Mouse (Mus musculus) E14TG2a.4 (cell line): ENCODE data around the gene Entpd6.

ENCODE experiments used
- H3K27me3 ChIP-seq: 2 replicates; pipeline ENCODE4 v1.6.1; 2014; ENCODE audit warnings: low read length, control low read depth; ENCODE audit not compliant: insufficient read depth
- H3K36me3 ChIP-seq: 2 replicates; pipeline ENCODE4 v1.6.1; 2014; ENCODE audit warnings: low read length, control low read depth; ENCODE audit not compliant: insufficient read depth
- H3K4me1 ChIP-seq: replicated peaks from 2 replicates; pipeline ENCODE4 v1.6.1; 2014; ENCODE audit warnings: low read depth, low read length, control low read depth
- H3K4me3 ChIP-seq: replicated peaks from 2 replicates; pipeline ENCODE4 v1.5.1; 2014; ENCODE audit warnings: mild to moderate bottlenecking, low read length
- H3K9me3 ChIP-seq: 2 replicates; pipeline ENCODE4 v1.6.1; 2014; ENCODE audit warnings: low read length, control low read depth
- CTCF ChIP-seq: conservative IDR thresholded peaks from 2 replicates; pipeline ENCODE4 v1.5.1; 2014; ENCODE audit warnings: low read length
- NANOG ChIP-seq: IDR thresholded peaks from 2 replicates; pipeline ENCODE4 v1.6.1; 2014; ENCODE audit warnings: borderline replicate concordance, low read length, mixed read lengths
- POU5F1 ChIP-seq: IDR thresholded peaks from 2 replicates; pipeline ENCODE4 v1.6.1; 2014; ENCODE audit warnings: low read length, borderline replicate concordance

Gene Entpd6

DNA sequence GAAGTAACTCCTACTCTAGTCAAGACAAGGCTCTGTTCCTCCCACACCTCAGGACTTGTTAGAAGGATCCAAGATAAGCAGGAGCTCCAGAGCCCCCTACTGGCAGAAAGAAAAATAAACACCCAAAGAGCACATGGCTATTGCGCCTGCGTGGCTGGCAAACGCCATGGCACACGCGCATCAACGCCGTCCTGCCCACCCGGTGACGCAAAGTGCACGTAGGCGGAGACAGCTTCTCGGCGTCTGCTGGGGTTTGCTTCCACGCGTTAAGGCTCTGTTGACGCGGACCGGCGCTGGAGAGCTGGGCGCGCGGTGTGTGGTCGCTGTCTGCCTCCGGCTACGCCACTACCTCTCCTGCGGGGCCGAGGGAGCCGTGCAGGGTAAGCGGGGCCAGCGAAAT, at the start of gene Entpd6:
TSS of gene Entpd6 (plus strand) at position 189 of the 400 bp plus-strand sequence.
- H3K4me1 ChIP-seq: peaks cover 26% of the 10 kb centered on the region
- TF ChIP-seq POU5F1 (no peak), CTCF (peak; percentile 69)
- peak within 1 kb of the TSS; percentile 89 for H3K4me3 ChIP-seq
- H3K36me3 ChIP-seq: peaks cover 32% of the 10 kb centered on the region
- H3K27me3 ChIP-seq: peaks cover 12% of the 10 kb centered on the region; the same call in 1 of the 2 replicates
- no peaks in the 10 kb centered on the region for H3K9me3 ChIP-seq

DNA sequence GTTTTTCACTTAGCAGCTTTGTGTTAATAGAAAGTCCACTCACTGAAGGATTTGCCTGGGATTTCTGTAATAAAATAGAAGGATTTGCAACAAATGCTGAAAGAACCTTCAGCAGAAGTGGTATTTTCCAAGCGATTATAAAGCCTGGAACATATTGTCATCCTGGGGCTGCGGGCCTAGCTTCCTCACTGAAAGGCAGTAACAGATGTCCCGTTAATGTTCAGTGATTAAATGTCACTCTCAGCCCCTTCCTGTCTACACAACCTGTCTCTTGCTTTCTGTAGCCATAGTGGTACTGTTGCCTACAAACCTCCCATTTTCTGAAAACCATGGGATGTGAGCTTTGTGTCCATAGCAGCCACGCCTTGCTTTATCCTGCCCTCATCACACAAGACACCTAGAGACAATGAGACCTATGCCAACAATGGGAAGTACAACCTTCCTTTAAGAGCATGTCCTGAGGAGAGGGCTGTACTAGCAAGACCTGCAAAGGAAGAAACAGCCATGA, 36.6 kb upstream of the Entpd6 start:
- Histone ChIP-seq H3K27me3 (no peaks in the 10 kb centered on the region; the same call in 1 of the 2 replicates), H3K36me3 (no peaks in the 10 kb centered on the region), H3K4me3 (no peak overlapping the region), H3K4me1 (no peaks in the 10 kb centered on the region), H3K9me3 (no peaks in the 10 kb centered on the region)
- TF ChIP-seq NANOG: no peak
- TF ChIP-seq POU5F1: no peak
- TF ChIP-seq CTCF: no peak

DNA sequence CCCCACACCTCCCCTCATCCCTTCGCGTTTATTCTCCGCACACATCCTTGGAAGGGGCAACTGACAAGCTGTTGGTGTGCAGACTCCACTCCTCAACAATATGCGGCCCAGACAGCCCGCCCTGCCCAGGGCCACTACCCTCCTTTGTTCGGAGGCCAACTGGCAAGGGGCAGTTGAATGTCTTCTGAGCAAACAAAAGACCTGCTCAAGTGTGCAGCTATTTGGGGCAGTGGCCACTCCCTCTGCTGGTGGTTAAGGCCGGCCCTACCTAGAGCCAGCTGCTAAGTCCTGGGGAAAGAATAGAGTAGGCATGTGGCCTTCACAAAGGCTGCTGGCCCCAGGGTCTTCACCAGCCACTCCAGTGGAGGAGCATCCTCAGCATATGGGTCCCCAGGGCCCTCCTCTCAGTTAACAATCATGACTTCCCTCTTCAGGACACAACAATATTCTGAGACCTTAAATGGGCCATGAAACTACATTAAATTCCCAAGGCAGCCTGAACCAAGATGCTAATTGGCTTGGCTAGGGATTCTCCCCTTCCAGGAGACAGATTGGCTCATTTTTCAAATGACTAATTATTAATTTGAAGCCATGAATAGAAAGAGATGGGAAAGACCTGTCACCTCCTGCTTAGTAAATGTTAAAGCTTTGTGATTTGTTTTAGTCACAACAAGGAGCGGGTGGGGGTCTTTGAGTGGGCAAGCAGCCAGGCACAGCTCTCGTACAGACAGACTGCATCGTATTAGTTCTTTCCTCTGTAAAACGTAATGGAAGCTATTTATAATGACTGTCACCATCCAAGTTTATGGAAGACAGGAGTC, 12.9 kb upstream of the Entpd6 start:
- TF ChIP-seq CTCF (no peak), POU5F1 (no peak), NANOG (no peak)
- Histone ChIP-seq H3K9me3 (no peaks in the 10 kb centered on the region), H3K36me3 (no peaks in the 10 kb centered on the region), H3K4me1 (peaks cover 26% of the 10 kb centered on the region), H3K27me3 (no peaks in the 10 kb centered on the region), H3K4me3 (peak overlapping the region; percentile 60)

DNA sequence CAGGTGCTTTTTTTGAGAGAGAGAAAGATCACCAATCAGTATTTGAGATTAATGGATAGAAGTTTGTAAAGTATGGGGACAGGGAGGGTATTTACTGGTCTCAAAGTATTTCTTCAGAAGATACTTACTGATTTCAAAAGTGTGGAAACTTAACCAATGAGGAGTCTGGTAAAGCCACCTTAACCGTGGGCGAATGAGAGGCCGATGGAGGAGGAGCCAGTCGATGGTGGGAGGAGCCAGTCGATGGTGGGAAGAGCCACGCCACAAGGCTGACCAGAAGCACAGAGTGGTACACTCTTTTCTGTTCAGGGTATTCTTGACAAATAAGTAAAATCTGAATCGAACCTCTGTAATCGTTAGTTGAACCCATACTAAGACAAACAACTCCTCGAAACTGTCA, 11.0 kb upstream of the Entpd6 start:
- Histone ChIP-seq H3K4me3 (no peak overlapping the region), H3K27me3 (no peaks in the 10 kb centered on the region), H3K36me3 (no peaks in the 10 kb centered on the region), H3K9me3 (no peaks in the 10 kb centered on the region), H3K4me1 (peaks cover 26% of the 10 kb centered on the region)
- TF ChIP-seq POU5F1 (no peak), NANOG (no peak), CTCF (no peak)

DNA sequence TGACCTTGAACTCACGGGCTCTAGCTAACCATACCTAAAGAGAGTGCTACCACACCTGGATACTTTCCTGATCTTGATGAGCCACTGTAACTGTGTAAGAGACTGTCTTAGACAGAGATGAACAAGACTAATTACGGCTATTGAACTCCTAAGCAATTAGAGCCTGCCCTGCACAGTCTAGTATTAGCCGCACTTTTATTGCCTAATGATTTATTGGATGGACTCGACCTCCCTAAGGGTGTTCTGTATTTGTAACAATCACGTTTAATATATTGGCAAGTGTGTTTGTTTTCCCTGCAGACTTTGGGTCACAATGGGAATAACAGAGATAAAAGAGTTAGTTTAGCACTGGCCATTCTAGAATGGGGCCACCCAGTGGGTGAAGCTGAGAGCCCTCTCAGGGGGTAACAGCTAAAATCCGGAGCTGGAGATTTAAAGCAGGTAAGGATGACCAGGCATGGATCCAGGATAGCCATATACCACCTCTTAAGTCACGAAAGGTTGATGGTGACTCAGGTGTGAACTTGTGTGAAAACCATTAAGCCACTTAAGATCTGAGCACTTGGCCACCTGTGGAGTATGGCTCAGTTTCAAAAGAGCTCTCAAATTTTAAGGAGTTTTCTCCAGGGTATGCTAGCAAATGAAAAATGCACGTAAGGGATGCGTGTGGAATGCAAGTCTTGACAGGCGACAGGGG, 8.5 kb upstream of the Entpd6 start:
- no peak overlapping the region for H3K4me3 ChIP-seq
- no peaks in the 10 kb centered on the region for H3K9me3 ChIP-seq
- peaks cover 30% of the 10 kb centered on the region for H3K4me1 ChIP-seq
- TF ChIP-seq CTCF (no peak), NANOG (no peak), POU5F1 (no peak)
- H3K36me3 ChIP-seq: no peaks in the 10 kb centered on the region
- no peaks in the 10 kb centered on the region for H3K27me3 ChIP-seq

DNA sequence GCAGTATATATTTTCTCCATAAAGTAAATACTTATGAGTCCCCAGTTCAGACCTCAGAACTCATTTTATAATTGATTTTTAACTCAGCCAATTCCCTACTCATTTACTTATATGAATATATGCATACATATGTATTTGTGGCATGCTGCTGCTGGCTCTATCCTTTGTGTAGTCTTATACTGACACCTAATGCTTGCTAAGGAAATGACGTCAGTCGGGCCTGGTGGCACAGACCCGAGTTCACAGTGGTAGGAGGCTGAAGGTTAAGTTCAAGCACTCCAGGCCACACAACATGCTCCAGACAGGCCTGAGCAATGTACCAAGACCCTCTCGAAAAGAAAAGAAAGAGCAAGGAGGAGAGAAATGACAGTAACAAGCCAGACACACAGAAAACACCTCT, 7.4 kb upstream of the Entpd6 start:
- H3K4me1 ChIP-seq: peaks cover 20% of the 10 kb centered on the region
- H3K9me3 ChIP-seq: no peaks in the 10 kb centered on the region
- H3K36me3 ChIP-seq: no peaks in the 10 kb centered on the region
- no peak overlapping the region for H3K4me3 ChIP-seq
- peaks cover 8% of the 10 kb centered on the region; the same call in 1 of the 2 replicates for H3K27me3 ChIP-seq
- TF ChIP-seq POU5F1: no peak
- TF ChIP-seq CTCF: peak; percentile 7; the same call in 1 of the 2 replicates
- no peak for TF ChIP-seq NANOG

DNA sequence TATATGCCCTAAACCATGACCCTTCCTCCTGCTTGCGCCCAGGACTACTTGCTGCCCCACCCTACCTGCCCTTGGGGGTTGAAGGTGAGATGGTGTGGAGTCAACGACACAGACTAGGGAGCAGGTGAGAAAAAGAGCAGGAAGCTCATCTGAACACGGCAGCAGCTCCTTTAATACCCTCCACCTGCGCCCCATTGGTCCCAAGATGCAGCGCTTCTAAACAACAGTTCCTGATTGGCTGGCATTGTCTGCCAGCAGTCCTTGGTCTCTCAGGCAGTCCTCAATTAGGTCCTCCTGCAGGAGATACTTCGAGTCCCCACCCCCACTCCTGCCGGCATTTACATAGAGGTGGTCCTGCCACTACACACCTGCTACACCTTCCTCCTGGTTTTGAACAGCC, 3.8 kb upstream of the Entpd6 start:
- Histone ChIP-seq H3K27me3 (peaks cover 12% of the 10 kb centered on the region; the same call in 1 of the 2 replicates), H3K4me1 (peaks cover 21% of the 10 kb centered on the region), H3K4me3 (no peak overlapping the region), H3K9me3 (no peaks in the 10 kb centered on the region), H3K36me3 (no peaks in the 10 kb centered on the region)
- TF ChIP-seq POU5F1: no peak
- TF ChIP-seq CTCF: no peak
- TF ChIP-seq NANOG: no peak

DNA sequence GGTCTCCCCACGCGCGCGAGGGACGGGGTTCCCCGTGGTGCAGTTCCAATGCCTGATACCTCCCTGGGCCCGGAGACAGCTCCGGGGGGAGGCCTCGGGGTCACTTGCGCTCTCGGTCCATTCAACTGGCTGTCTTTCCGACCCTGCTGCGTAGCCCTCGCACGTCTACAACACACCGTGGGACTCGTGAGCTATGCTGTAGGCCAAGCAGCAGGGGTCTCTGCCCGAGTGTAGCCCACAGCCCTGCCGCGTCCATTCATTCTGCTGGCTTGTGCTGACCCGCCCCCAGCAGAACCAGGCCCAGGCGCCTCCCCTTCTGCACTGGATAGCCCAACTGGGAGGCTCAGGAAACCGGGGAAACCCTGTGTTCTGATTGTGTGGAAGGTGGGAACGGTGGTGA, 441 bp downstream of the Entpd6 start:
- Histone ChIP-seq H3K36me3 (peaks cover 37% of the 10 kb centered on the region), H3K27me3 (peaks cover 12% of the 10 kb centered on the region; the same call in 1 of the 2 replicates), H3K4me1 (peaks cover 26% of the 10 kb centered on the region), H3K9me3 (no peaks in the 10 kb centered on the region), H3K4me3 (peak overlapping the region; percentile 89)
- TF ChIP-seq POU5F1: no peak
- TF ChIP-seq CTCF: no peak
- TF ChIP-seq NANOG: no peak
